Mouse (Mus musculus) heart, embryonic 12.5 days (tissue): ENCODE data around the gene Gtpbp1. TPM values are rescaled to one million over a fixed set of nuclear protein-coding genes. Genes with fewer than 3 reads are reported as not detected.

Source experiments
- ATAC-seq: fragments of 200-750 bp; cut with Nextera tagmentation; 2 replicates; pipeline ENCODE4 v1.8.0; 2017; ENCODE audit warnings: moderate TSS enrichment, moderate library complexity; ENCODE audit not compliant: insufficient number of reproducible peaks, low FRiP score
- H3K27ac ChIP-seq: fragments of 300-500 bp; sonication (generic); 2 replicates; pipeline ENCODE4 v1.5.1; 2016; ENCODE audit warnings: mild to moderate bottlenecking, moderate library complexity; ENCODE audit not compliant: poor library complexity, severe bottlenecking
- H3K27me3 ChIP-seq: fragments of 300-500 bp; sonication (generic); replicated peaks from 2 replicates; pipeline ENCODE4 v1.6.1; 2016; ENCODE audit warnings: mild to moderate bottlenecking, moderate library complexity
- H3K36me3 ChIP-seq: fragments of 300-500 bp; sonication (generic); 2 replicates; pipeline ENCODE4 v1.6.1; 2016; ENCODE audit warnings: mild to moderate bottlenecking, moderate library complexity
- H3K4me1 ChIP-seq: fragments of 300-500 bp; sonication (generic); replicated peaks from 2 replicates; pipeline ENCODE4 v1.6.1; 2016; ENCODE audit warnings: mild to moderate bottlenecking
- H3K4me2 ChIP-seq: fragments of 300-500 bp; sonication (generic); 2 replicates; pipeline ENCODE4 v1.6.1; 2016; ENCODE audit warnings: mild to moderate bottlenecking, moderate library complexity
- H3K4me3 ChIP-seq: fragments of 300-500 bp; sonication (generic); 2 replicates; pipeline ENCODE4 v1.5.1; 2016; ENCODE audit warnings: mild to moderate bottlenecking
- H3K9ac ChIP-seq: fragments of 300-500 bp; sonication (generic); 2 replicates; pipeline ENCODE4 v1.6.1; 2016; ENCODE audit warnings: mild to moderate bottlenecking, moderate library complexity
- H3K9me3 ChIP-seq: fragments of 300-500 bp; sonication (generic); replicated peaks from 2 replicates; pipeline ENCODE4 v1.6.1; 2016; ENCODE audit warnings: mild to moderate bottlenecking, moderate library complexity
- WGBS: fragments of 180-500 bp; shearing (Covaris S2); methylation state at CpG from one replicate; pipeline ENCODE4 v1.1.7; 2016; 5-methylcytosine and 5-hydroxymethylcytosine counted together
- polyA plus RNA-seq: library from polyadenylated mRNA; unstranded; fragments of >200 nt; fragmentation: Nextera tagmentation; extraction: Ambion mirVana; gene quantifications from 2 replicates; pipeline ENCODE4 v1.2.1, GENCODE M21; 2016

Gtpbp1 gene
- polyA plus RNA-seq, 1 experiment from 2014 or later, result 32.8 TPM

DNA sequence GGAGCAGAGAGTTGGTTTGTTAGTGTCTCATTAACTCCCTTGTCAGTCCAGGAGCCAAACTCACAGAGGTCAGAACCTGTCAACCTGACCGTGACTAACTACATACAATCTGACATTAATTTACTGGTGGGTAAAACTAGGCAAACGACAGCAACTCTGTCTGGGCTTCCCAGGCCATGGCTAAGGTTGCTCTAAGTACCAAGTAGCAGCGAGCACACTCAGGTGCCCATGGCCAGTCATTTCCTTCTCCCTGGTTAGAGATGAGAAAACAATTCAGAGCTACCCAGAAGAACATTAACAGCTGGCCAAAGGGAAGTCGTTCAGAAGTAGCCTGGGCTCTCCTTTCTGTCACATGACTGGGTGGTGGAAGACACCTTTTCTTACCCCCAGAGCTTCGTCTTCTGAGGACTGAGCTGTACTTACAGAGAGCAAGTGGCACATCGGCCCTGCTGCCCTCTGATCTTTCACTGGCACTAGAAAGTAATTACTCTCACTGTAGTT, 5.5 kb upstream of the Gtpbp1 start:
- Histone ChIP-seq H3K4me2 (peak overlapping the region; percentile 95), H3K27ac (peak overlapping the region; percentile 69; the same call in 1 of the 2 replicates), H3K4me3 (peak overlapping the region; percentile 91), H3K9me3 (no peaks in the 10 kb centered on the region), H3K4me1 (peaks cover 67% of the 10 kb centered on the region), H3K36me3 (no peaks in the 10 kb centered on the region), H3K9ac (peak overlapping the region; percentile 97), H3K27me3 (no peaks in the 10 kb centered on the region)
- WGBS, result 32% methylated on average over 6 of the region's 6 CpGs
- no peak for ATAC-seq

DNA sequence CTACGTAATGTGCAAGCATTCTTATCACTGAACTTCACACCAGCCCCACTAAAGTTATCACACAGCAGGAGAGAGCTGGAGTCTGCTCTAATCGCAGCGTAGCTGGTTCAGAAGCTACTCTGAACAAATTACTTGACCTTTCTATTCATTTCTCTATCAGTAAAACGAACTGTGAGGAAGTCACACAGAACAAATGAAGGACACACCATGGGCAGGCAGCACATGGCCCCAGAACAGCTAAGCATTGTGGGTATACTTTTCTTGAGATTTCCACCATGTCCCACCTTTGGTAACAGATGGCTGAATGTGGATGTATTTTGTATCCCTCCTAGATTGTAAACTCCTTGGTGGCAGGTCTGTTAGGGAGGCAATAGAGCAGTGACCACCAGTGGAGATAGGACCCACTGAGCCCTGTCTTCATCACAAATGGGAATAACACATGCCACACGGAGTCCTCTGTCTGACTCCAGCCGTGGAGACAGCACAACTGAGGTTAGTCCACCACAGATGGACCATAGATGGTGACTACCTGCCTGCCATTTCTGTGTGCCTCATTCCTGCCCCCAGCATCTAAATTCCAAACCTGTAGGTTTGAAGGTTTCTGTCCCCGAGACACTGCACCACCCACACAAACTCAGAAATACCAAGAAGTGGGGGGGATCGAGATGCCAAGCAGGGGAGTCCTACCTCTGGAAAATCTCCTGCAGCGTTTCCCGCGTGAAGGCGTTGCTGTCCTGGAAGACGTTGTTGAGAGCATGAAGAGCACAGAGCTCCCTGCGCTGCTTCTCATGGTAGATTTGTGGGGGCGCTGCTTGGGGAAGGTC, 4.4 kb upstream of the Gtpbp1 start:
- Histone ChIP-seq H3K4me1 (peaks cover 60% of the 10 kb centered on the region), H3K27me3 (no peaks in the 10 kb centered on the region), H3K27ac (peak overlapping the region; percentile 69), H3K4me2 (peak overlapping the region; percentile 95), H3K9ac (peak overlapping the region; percentile 97), H3K9me3 (no peaks in the 10 kb centered on the region), H3K4me3 (peak overlapping the region; percentile 91), H3K36me3 (no peaks in the 10 kb centered on the region)
- WGBS, result 2% methylated on average over 15 of the region's 15 CpGs
- ATAC-seq, result no peak

DNA sequence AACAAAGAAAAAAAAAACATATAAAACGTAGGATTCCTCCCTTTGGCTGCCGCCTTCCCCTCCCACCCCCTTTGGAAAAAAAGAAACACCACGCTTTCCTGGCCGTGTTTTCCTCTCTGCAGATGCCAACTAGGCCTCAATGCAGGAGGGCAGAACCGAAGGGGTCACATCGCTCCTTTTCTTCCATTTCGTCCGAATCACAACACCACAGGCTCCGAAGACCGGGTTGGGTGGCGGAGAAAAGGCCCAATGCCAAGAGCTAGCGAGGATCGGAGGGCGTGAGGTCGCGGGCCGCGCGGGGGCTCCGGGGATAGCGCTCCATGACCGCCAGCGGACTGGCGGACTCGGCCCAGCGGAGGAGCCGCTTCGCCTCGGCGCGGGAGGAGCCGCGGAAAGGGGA, 3.5 kb upstream of the Gtpbp1 start:
- ATAC-seq, result no peak
- Histone ChIP-seq H3K27ac (peak overlapping the region; percentile 98), H3K36me3 (no peaks in the 10 kb centered on the region), H3K9ac (peak overlapping the region; percentile 97), H3K27me3 (no peaks in the 10 kb centered on the region), H3K4me2 (peak overlapping the region; percentile 95), H3K9me3 (no peaks in the 10 kb centered on the region), H3K4me3 (peak overlapping the region; percentile 91), H3K4me1 (peaks cover 59% of the 10 kb centered on the region)
- under 1% methylated on average over 33 of the region's 33 CpGs for WGBS

DNA sequence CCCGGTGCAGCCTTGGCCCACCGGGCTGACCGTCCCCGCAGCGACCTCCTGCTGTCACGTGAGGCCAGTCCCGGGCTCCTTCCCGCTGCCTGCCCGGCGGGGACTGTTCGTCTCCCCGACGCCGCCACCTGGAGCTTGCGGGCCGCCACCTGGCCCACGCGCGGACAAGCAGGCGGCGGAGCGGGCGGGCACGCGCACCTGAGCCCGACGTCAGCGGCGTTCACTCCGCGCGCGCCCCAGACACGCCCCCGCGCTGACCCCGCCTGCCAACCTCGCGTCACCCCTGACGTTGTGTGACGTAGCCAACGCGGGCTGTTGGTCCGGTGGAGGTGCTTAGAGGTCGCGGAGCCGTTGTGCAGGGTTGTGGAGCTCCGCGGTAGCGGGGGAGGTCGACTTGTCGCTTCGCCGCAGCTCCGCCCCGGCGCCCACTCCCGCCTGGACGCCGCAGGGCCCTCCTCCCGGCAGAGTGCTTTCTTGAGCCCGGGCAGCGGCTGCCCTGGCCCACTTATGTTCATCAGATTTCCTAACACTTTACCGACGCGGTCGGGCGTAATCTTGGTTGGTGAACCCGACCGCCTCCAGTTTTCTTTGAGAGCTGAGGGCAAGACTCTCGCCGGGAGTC, 2.9 kb upstream of the Gtpbp1 start, which contains the start of gene Josd1:
Gene Josd1, minus strand, starts transcription at position 274 of the 622 bp plus-strand sequence.
- Histone ChIP-seq H3K4me2 (peak within 1 kb of the TSS; percentile 95), H3K36me3 (no peaks in the 10 kb centered on the region), H3K9me3 (no peaks in the 10 kb centered on the region), H3K27ac (peak within 1 kb of the TSS; percentile 98), H3K9ac (peak within 1 kb of the TSS; percentile 97), H3K4me1 (peaks cover 53% of the 10 kb centered on the region), H3K4me3 (peak within 1 kb of the TSS; percentile 91), H3K27me3 (no peaks in the 10 kb centered on the region)
- WGBS, result under 1% methylated on average over 72 of the region's 72 CpGs
- peak; percentile 85 for ATAC-seq

DNA sequence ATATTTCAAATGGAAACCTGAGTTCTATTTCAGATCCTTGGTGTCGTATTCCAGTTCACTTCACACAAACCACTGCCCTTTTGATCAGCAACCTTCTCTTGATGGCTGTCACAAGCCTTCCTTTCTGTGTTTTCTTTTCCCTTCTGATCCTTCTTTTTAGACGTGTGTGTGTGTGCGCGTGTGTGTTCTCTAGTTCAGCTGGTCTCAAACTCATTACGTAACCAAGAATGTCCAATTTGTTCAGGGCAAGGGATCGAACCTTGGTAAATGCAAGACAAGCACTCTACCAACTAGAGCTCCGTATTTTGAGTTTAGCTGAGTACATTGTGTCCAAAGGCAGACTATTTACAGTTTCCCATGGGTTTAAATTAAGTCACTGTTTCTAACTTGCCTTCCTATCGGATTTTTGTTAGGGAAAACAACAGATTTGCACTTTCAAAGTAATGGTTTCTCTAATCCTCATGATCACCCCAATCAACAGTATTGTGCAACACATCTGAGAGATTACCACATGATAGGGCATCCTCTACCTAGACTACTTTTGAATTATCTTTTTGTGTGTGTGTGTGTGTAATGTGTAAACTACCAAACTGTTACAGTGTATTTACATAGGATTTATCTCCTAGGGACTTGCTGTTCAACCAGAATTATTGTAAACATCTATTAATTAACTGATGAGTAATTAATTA, 2.2 kb upstream of the Gtpbp1 start:
- H3K27me3 ChIP-seq, result no peaks in the 10 kb centered on the region
- H3K9me3 ChIP-seq, result no peaks in the 10 kb centered on the region
- ATAC-seq, result no peak
- peak overlapping the region; percentile 95 for H3K4me2 ChIP-seq
- H3K9ac ChIP-seq, result peak overlapping the region; percentile 97
- peak overlapping the region; percentile 91 for H3K4me3 ChIP-seq
- H3K36me3 ChIP-seq, result no peaks in the 10 kb centered on the region
- peak overlapping the region; percentile 98 for H3K27ac ChIP-seq
- H3K4me1 ChIP-seq, result peaks cover 50% of the 10 kb centered on the region
- 5% methylated on average over 8 of the region's 8 CpGs for WGBS

DNA sequence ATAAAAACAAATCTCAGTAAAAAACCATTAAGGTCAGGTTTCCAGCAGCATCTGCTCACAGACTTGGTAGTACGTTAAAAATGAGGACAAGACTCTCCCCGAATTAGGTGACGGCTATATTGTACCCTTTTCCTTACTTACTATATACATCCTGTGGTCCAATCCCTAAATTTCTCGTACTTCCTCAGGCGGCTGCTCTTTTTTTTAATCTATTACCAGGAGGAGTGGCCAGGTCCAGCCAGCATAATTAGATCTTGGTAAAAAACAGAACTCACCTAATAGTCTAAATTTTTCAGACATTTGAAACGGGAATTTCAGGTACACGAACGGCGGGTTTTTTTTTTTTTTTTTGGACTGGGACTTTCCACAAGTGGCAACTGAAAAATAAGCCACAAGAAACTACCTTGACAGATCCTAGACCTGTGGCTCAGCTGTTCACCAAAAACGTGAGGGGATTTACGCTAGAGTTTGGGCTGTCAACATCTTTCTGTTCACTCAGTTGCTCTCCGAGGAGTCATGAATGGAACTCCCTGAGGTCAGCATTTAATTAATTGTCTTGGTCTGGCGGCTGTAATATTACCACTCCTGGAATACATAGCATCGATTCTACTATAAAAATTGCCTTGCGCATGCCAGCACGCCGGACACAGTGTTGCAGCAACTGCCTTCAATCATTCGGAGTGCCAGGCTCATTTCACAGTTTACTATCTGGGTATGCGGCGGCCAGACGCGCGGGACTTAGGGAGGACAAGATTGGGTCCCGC, 801 bp upstream of the Gtpbp1 start:
- H3K4me1 ChIP-seq, result peaks cover 49% of the 10 kb centered on the region
- H3K4me3 ChIP-seq, result peak overlapping the region; percentile 95
- WGBS, result 16% methylated on average over 24 of the region's 24 CpGs
- H3K27ac ChIP-seq, result no peak overlapping the region
- peak overlapping the region; percentile 55 for H3K9ac ChIP-seq
- ATAC-seq, result no peak
- no peaks in the 10 kb centered on the region for H3K27me3 ChIP-seq
- no peaks in the 10 kb centered on the region for H3K9me3 ChIP-seq
- H3K4me2 ChIP-seq, result peak overlapping the region; percentile 99
- peaks cover 8% of the 10 kb centered on the region for H3K36me3 ChIP-seq

DNA sequence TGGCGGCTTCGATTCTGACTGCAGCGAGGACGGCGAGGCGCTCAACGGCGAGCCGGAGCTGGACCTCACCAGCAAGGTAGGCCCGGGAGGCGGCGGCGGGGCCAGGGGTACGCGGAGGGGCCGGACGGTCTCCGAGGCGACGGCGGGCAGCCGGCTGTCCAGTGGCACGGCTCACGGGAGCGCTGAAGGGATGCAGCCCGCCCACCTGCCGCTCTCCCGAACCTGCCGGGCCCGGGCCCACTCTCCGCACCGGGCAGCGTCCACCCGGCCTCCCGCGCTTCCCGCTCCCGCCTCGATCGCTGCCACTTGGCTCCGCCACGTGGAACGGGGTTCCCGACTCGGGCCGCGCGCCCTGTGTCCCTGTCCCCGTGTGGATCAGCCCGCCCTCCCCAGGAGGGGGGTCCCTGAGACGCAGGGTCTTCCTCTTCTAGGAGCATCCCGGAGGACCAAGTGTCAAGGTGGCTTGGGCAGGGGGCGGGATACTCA, 421 bp downstream of the Gtpbp1 start:
- ATAC-seq, result peak; percentile 12; the same call in 1 of the 2 replicates
- WGBS, result under 1% methylated on average over 41 of the region's 53 CpGs
- peak overlapping the region; percentile 95 for H3K4me3 ChIP-seq
- peak overlapping the region; percentile 99 for H3K4me2 ChIP-seq
- H3K9me3 ChIP-seq, result no peaks in the 10 kb centered on the region
- no peaks in the 10 kb centered on the region for H3K27me3 ChIP-seq
- H3K9ac ChIP-seq, result peak overlapping the region; percentile 96
- peaks cover 42% of the 10 kb centered on the region for H3K4me1 ChIP-seq
- H3K27ac ChIP-seq, result peak overlapping the region; percentile 89
- H3K36me3 ChIP-seq, result peaks cover 11% of the 10 kb centered on the region

DNA sequence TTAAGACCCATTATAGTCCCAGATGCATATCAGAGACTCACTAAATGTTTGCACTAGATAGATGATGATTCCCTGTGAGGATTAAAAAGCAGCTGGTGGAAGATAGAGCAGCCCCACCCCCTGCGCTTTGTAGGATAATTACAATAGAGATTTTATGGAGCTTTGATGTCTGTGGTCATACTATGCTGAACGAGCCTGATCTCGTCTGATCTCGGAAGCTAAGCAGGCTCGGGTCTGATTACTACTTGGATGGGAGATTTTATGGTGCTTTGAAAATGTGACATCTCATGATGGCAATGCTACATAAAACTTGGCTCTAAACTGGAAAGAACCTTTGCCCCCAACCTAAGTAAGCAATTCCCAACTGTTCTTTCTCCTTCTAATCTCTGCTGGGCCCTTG, 1.7 kb downstream of the Gtpbp1 start:
- Histone ChIP-seq H3K27ac (no peak overlapping the region), H3K9me3 (no peaks in the 10 kb centered on the region), H3K9ac (no peak overlapping the region), H3K27me3 (no peaks in the 10 kb centered on the region), H3K4me1 (peaks cover 44% of the 10 kb centered on the region), H3K4me3 (no peak overlapping the region), H3K36me3 (peaks cover 11% of the 10 kb centered on the region), H3K4me2 (peak overlapping the region; percentile 99)
- WGBS, result 90% methylated on average over 5 of the region's 5 CpGs
- no peak for ATAC-seq

DNA sequence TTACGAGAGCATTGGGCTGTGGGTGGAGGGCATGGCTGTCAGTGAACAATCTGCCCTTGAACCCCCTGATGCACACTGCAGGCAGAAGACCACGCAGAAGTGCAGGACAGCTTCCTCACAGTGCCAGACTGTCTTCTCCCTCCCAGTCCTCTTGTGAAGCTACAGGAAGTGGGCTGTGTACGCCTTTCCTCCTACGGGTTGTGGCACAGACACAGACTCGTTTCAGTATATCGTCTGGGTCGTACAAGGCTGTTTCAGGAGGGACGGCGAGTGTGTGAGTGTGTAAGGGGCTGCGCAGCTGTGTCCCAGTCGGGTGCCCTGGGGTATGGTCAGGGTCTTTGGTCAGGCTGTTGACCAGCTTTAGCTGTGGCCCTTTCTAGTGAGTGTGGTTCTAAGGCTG, 3.1 kb downstream of the Gtpbp1 start:
- H3K9me3 ChIP-seq, result no peaks in the 10 kb centered on the region
- peak overlapping the region; percentile 0; the same call in 1 of the 2 replicates for H3K9ac ChIP-seq
- peak overlapping the region; percentile 31 for H3K4me2 ChIP-seq
- ATAC-seq, result no peak
- H3K4me3 ChIP-seq, result no peak overlapping the region
- peaks cover 11% of the 10 kb centered on the region for H3K36me3 ChIP-seq
- H3K27ac ChIP-seq, result no peak overlapping the region
- no peaks in the 10 kb centered on the region for H3K27me3 ChIP-seq
- H3K4me1 ChIP-seq, result peaks cover 50% of the 10 kb centered on the region
- whole genome bisulfite sequencing, result 73% methylated on average over 11 of the region's 11 CpGs

DNA sequence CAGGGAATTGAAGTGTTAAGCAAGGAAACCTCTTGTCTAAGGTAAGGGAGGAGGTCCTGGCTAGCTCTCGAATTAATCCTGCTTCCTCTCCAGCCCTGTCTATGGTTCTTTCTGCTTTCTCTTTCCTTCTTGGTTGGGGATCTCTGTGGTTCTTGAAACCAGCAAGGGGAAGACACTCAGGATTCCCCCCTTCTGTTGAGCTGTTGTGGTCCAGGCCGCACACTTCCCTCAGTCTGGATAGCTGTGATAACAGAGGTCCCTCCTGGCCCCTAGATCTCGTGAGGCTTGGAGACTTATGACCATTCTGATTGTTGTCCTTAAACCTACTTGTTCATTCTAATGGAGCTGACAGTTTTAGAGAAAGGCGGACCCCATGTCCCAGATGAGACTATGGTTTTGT, 3.9 kb downstream of the Gtpbp1 start:
- no peaks in the 10 kb centered on the region for H3K27me3 ChIP-seq
- H3K4me1 ChIP-seq, result peaks cover 48% of the 10 kb centered on the region
- H3K9ac ChIP-seq, result no peak overlapping the region
- H3K4me3 ChIP-seq, result no peak overlapping the region
- peak overlapping the region; percentile 31 for H3K4me2 ChIP-seq
- H3K36me3 ChIP-seq, result peaks cover 17% of the 10 kb centered on the region
- WGBS, result 66% methylated on average over 4 of the region's 4 CpGs
- no peaks in the 10 kb centered on the region for H3K9me3 ChIP-seq
- no peak overlapping the region for H3K27ac ChIP-seq
- ATAC-seq, result no peak
